Mouse (Mus musculus) left cerebral cortex, postnatal 36 days (tissue): ENCODE data around the gene Tmem53. TPM values are rescaled to one million over a fixed set of nuclear protein-coding genes. Genes with fewer than 3 reads are reported as not detected.

Experiments used
- DNase-seq, 2 experiments: peaks; one replicate each; pipeline ENCODE4 v3.0.0; 2021 to 2022; ENCODE audit warnings: low spot score in 2 of 2, mixed read lengths in 1 of 2
- intact Hi-C: fragments of 180-260 bp; cut with DNase I; formaldehyde crosslinking; loops from one replicate; pipeline ENCODE4 v1.15.1; 2025
- total RNA-seq, 2 experiments: library from RNA; stranded (reverse); gene quantifications; 2 replicates each; pipeline ENCODE4 v1.2.3; 2021

Tmem53 gene
- total RNA-seq, 2 experiments from 2014 or later, result 4.1 to 5.6 TPM

DNA sequence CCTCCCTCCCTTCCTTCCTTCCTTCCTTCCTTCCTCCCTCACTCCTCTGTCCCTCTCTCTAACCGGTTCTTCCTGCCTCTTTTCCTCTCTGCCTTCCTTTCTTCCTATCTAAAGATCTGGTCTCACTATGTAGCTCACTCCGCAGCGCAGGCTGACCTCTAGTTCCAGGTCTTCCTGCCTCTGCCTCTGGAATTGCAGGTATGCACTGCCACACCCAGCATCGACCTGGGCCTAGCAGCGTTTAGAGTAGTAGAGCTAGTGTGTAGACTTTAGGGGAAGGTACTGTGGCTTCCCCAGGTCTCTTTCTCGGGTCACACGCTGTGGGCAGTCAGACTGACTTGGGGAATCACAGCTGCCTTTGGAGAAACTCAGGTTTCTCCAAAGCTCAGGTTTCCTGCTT lies 53.7 kb downstream of the Tmem53 start:
- no peak for DNase-seq
- intact Hi-C loops, result no loop called here

DNA sequence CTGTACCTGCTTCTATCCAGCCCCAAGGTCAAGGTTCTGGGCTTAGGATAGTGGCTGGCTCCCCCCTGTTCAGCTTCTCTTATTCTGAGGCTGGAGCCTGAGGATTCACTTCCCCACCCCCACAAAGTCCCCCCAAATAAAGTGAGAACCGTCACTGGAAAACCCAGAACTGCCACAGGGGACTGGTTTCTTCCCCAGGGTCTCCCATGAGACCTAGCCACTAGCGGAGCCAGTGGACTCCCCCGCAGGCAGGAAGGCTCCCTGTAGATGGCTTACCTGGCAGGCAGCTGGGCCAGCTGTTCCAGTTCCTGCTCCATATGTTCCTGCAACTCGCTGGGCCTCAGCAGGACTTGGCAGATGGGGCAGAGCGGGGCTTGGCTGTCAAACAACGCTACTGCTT lies 55.5 kb downstream of the Tmem53 start:
- no peak for DNase-seq
- intact Hi-C loops, result no loop called here

DNA sequence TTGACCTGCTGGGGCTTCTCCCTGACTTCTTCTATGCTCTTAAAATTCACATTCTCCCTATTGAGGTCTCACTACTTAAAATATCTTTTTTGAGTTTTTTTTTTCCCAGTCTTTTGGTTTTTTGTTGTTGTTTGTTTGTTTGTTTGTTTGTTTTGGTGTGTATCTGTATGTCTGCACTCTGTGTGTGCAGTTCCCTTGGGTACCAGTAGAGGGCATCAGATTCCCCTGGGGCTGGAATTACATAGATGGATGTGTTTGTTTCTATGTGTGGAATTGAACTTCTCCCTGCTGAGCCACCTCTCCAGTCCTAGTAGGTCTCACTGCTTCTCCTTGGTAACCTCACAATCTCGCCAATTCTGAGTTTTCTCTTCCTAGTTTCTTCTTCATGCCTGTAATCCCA lies 57.7 kb downstream of the Tmem53 start:
- DNase-seq, result no peak
- intact Hi-C loops, result no loop called here

DNA sequence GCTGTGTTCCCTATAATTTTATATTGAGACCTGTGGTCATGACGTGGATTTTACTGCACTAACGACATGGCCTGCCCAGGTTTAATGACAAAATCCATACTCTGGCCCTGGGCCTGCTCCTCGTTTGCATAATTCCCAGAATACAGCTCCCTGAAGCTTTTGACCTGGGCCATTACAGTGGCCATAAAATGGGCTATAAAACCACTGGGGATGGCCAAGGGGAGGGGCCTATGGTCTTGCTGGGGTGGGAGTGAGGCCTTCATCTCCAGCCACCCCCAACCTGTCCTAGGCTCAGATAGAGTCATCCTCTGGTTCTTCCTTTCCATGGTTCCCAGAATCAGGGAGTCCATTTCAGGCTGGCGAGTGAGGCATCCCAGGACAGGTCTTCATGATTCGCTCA lies 60.1 kb downstream of the Tmem53 start:
- no peak for DNase-seq
- intact Hi-C loops, result loop anchor here (2.0 kb wide), 1 partner anchor 41 kb away; no protein-coding TSS in a partner anchor

DNA sequence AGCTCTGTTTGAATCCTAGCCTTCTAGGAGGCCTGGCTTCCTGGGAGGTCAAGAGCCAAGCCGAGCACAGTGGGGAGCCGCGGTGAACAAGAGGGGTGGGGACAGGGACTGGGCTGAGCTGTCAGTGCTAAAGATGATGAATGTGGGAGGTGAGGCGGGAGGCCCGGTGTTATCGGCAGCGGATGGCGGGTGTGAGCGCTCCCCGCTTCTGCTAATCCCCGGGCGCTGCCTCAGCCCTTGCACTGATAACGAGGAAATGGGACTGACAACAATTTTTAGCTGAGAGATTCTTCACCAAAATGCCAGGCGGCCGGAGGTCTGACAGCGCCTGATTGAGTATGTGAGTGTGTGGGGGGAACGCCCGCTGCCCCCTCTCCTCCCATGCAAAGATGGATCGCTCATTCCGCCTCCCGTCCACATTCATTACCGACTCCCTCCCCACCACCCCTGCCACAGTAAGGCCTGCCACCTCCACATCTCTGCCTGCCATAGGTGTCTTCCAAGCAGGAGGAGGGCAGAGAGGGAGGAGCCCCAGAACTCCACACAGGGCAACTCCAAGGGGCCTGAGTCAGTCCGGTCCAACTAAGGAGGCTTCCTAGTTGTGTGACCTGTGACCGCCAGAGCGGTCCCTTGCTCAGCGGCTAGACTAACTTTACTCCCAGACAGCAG lies 60.8 kb downstream of the Tmem53 start:
- no peak for DNase-seq
- intact Hi-C loops, result loop anchor here (2.0 kb wide), 1 partner anchor 42 kb away; no protein-coding TSS in a partner anchor

DNA sequence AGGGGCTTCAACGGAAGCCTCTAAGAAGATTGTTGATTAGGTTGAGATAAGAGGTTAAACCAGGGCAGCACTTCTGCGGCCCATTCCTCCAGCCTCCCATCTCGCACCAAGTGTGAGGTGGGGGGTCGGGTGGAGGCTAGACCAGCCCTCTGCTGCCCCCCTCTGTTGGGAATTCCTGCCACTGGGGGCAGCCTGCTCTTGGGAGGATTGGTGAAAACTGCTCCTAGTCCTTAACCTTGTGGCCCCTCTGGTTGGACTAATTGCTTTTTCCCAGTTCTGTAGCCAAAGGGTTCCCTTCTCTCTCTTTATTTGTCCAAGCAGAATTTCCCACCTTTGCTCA lies 61.3 kb downstream of the Tmem53 start:
- intact Hi-C loops, result loop anchor here (2.0 kb wide), 1 partner anchor 42 kb away; no protein-coding TSS in a partner anchor

DNA sequence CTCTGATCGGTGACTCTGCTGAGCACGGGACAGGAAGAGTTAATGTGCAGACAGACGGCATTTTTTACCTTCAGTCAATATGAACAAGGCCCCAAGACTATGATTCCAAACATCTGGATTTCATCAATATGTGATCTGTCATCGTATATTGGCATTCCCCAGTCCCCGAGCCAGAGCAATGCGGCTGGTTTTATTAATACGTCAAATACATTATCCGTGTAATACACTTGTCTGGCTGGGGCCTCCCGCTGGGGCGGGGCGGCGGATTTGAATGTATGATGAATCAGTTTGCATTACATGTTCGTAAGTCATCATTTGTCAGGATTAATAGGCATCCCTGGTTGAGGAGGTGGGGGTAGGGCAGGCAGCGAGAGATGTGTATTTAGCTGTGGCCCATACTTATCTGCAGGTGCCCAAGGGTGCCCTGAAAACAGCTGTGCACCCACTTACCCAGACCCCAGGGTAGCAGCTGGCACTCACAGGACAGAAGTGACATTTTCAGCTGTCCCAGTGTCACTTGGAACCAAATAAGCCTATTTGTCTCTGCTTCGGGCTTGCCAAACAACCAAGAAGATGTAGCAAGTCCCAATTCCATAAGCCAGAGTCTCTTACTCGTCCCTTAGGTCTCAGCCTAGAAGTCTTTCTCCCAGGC lies 63.2 kb downstream of the Tmem53 start:
- intact Hi-C loops, result no loop called here
- DNase-seq, result no peak

More for the DNA sequence above, 61.3 kb downstream of the Tmem53 start:
- DNase-seq, result no peak

DNA sequence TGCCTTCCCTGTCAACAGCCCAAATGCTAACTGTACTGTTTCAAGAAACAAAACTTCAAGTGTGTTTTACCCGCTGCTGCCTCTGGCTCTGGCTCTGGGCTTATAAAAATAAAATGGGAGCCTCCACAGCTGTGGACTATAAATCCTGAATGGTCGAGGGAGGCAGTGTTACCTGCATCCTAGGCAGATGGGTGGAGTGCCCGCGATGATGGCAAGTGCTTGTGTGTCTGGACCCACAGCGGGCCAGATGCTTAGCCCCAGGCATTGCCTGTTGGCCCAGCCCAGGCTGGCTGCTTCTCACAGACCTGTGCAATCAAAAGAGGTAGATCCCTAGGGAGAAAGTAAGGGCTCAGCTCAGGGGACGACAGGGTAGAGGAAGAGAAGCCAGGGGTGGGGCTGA lies 65.0 kb downstream of the Tmem53 start:
- DNase-seq, result no peak
- intact Hi-C loops, result no loop called here

DNA sequence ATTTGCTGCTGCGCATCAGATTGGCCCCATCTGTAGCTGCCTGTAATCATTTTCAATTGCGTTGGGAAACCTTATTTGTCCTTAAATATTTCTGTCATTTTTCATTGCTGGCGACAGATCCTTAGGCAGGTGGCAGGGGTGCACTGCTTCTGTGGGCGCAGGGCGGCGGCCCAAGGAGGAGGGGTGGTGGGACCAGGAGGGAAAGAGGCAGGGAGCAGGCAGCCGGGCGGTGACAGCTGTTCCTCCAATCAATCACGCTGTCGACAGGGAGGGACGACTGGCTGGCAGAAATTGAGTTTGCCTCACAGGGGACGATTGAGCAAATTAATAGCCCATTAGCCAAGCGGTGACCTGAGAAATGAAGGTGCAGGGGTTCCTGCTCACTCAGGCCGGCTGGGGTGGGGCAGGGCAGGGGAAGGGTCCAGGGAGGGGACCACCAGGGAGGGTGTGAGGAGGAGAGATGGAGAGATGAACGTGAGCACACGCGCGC lies 66.0 kb downstream of the Tmem53 start:
- intact Hi-C loops, result no loop called here
- DNase-seq, result no peak

Other genes with a start within 250 kb of the Tmem53 start
- gene Eif2b3, start 232.5 kb upstream of the Tmem53 start, total RNA-seq, result 10 to 100 TPM; 16.1 to 21.6 TPM
- 1 to 10 TPM; 1.4 to 1.9 TPM for gene Ptch2, start 155.9 kb upstream of the Tmem53 start, total RNA-seq
- 10 to 100 TPM; 12.2 to 12.5 TPM for gene Btbd19, start 126.2 kb upstream of the Tmem53 start, total RNA-seq
- not detected for gene Tctex1d4, start 125.2 kb upstream of the Tmem53 start, total RNA-seq
- 10 to 100 TPM; 12.0 to 13.9 TPM for gene Plk3, start 118.0 kb upstream of the Tmem53 start, total RNA-seq
- gene Rps8, start 95.7 kb upstream of the Tmem53 start, total RNA-seq, result 100 to 1,000 TPM; 465 to 510 TPM
- gene Kif2c, start 69.3 kb upstream of the Tmem53 start, total RNA-seq, result under 1 TPM in 1 of 2 experiments, not detected in 1; 0.54 TPM
- gene Armh1, start 174 bp downstream of the Tmem53 start, total RNA-seq, result under 1 TPM; 0.45 to 0.72 TPM
- 100 to 1,000 TPM; 193 to 218 TPM for gene Rnf220, start 245.1 kb downstream of the Tmem53 start, total RNA-seq